Mouse (Mus musculus) CH12.LX (cell line): ENCODE data around the gene A430033K04Rik. TPM values are rescaled to one million over a fixed set of nuclear protein-coding genes. Genes with fewer than 3 reads are reported as not detected.

Experiments
- DNase-seq: peaks from one replicate; pipeline ENCODE4 v3.0.0-alpha.2; 2013; ENCODE audit errors: extremely low read depth
- H3K27ac ChIP-seq: 2 replicates; pipeline ENCODE4 v1.5.1; 2012; ENCODE audit warnings: low read depth, mild to moderate bottlenecking, control low read depth, moderate library complexity; ENCODE audit not compliant: insufficient read depth
- H3K27me3 ChIP-seq: replicated peaks from 2 replicates; pipeline ENCODE3; 2012; ENCODE audit warnings: inconsistent platforms
- H3K36me3 ChIP-seq, 2 experiments: replicated peaks in 1 of 2; 2 replicates each; pipeline versions ENCODE3 to v1.6.1; 2012; ENCODE audit warnings: inconsistent platforms in 1 of 2, low read length in 1 of 2, mild to moderate bottlenecking in 1 of 2, mixed read lengths in 1 of 2, moderate library complexity in 1 of 2; ENCODE audit not compliant: control insufficient read depth in 1 of 2, insufficient read depth in 1 of 2
- H3K4me1 ChIP-seq, 2 experiments: 2 replicates each; pipeline ENCODE4 v1.6.1; 2012; ENCODE audit warnings: inconsistent platforms in 1 of 2, moderate library complexity in 1 of 2; ENCODE audit not compliant: insufficient read depth in 2 of 2, control insufficient read depth in 1 of 2
- H3K4me2 ChIP-seq: 2 replicates; pipeline ENCODE4 v1.6.1; 2012; ENCODE audit warnings: low read depth, mild to moderate bottlenecking, control low read depth; ENCODE audit not compliant: poor library complexity, insufficient read depth, severe bottlenecking
- H3K4me3 ChIP-seq, 3 experiments: fragments of 150-350 bp in 1 of 3; sonication (generic) in 1 of 3; replicated peaks in 1 of 3; 2 replicates each; pipeline versions ENCODE3 to v1.5.1; 2011 to 2012; ENCODE audit warnings: low read depth in 2 of 3, low read length in 2 of 3, mild to moderate bottlenecking in 2 of 3, moderate library complexity in 2 of 3, control low read depth in 1 of 3, improper control_type of control experiment in 1 of 3, inconsistent platforms in 1 of 3, mixed read lengths in 1 of 3; ENCODE audit not compliant: poor library complexity in 1 of 3
- H3K79me2 ChIP-seq: replicated peaks from 2 replicates; pipeline ENCODE4 v1.6.1; 2012; ENCODE audit warnings: mild to moderate bottlenecking, moderate library complexity; ENCODE audit not compliant: control insufficient read depth, poor library complexity, insufficient read depth, severe bottlenecking; ENCODE audit errors: extremely low read depth
- H3K9ac ChIP-seq: 2 replicates; pipeline ENCODE4 v1.6.1; 2012; ENCODE audit warnings: low read depth, mild to moderate bottlenecking, control low read depth, moderate library complexity; ENCODE audit not compliant: insufficient read depth
- H3K9me3 ChIP-seq: replicated peaks from 2 replicates; pipeline ENCODE3; 2012; ENCODE audit warnings: low read length, inconsistent platforms, mixed read lengths
- CHD1 ChIP-seq: IDR thresholded peaks from 2 replicates; pipeline ENCODE4 v1.6.1; 2012; ENCODE audit warnings: low read depth, low read length, improper control_type of control experiment, inconsistent platforms
- CTCF ChIP-seq, 2 experiments: IDR thresholded peaks in 1 of 2; conservative IDR thresholded peaks in 1 of 2; 2 replicates each; pipeline ENCODE4 v1.5.1; 2011 to 2012; ENCODE audit warnings: low read depth in 2 of 2, low read length in 2 of 2, improper control_type of control experiment in 1 of 2, inconsistent platforms in 1 of 2, mild to moderate bottlenecking in 1 of 2, moderate library complexity in 1 of 2
- ELF1 ChIP-seq: IDR thresholded peaks from 2 replicates; pipeline ENCODE4 v1.6.1; 2014; ENCODE audit warnings: low read depth, mild to moderate bottlenecking, inconsistent platforms, low read length, improper control_type of control experiment
- ETS1 ChIP-seq: conservative IDR thresholded peaks from 2 replicates; pipeline ENCODE4 v1.6.1; 2012; ENCODE audit warnings: low read depth, mild to moderate bottlenecking, inconsistent platforms, low read length, improper control_type of control experiment, moderate library complexity
- IRF4 ChIP-seq: IDR thresholded peaks from 2 replicates; pipeline ENCODE4 v1.6.1; 2014; ENCODE audit warnings: low read depth, mild to moderate bottlenecking, inconsistent platforms, low read length, improper control_type of control experiment
- JUN ChIP-seq: IDR thresholded peaks from 2 replicates; pipeline ENCODE4 v1.6.1; 2011; ENCODE audit warnings: low read depth, mild to moderate bottlenecking, low read length, improper control_type of control experiment, moderate library complexity; ENCODE audit not compliant: insufficient read depth
- JUND ChIP-seq: conservative IDR thresholded peaks from 2 replicates; pipeline ENCODE4 v1.6.1; 2011; ENCODE audit warnings: low read depth, low read length, improper control_type of control experiment
- MAFK ChIP-seq: IDR thresholded peaks from 2 replicates; pipeline ENCODE4 v1.6.1; 2011; ENCODE audit warnings: low read length, improper control_type of control experiment; ENCODE audit not compliant: insufficient replicate concordance
- MAX ChIP-seq: IDR thresholded peaks from 2 replicates; pipeline ENCODE4 v1.6.1; 2011; ENCODE audit warnings: low read length, improper control_type of control experiment
- MAZ ChIP-seq: IDR thresholded peaks from 2 replicates; pipeline ENCODE4 v1.6.1; 2012; ENCODE audit warnings: low read depth, mild to moderate bottlenecking, inconsistent platforms, low read length, improper control_type of control experiment, moderate library complexity
- MXI1 ChIP-seq: IDR thresholded peaks from 2 replicates; pipeline ENCODE4 v1.6.1; 2011; ENCODE audit warnings: mild to moderate bottlenecking, low read depth, low read length, improper control_type of control experiment
- MYC ChIP-seq: IDR thresholded peaks from 2 replicates; pipeline ENCODE4 v1.6.1; 2011; ENCODE audit warnings: low read depth, mild to moderate bottlenecking, improper control_type of control experiment, low read length
- NELFE ChIP-seq: IDR thresholded peaks from 2 replicates; pipeline ENCODE4 v1.6.1; 2011; ENCODE audit warnings: low read depth, low read length, improper control_type of control experiment
- NRF1 ChIP-seq: IDR thresholded peaks from 2 replicates; pipeline ENCODE4 v1.6.1; 2014; ENCODE audit warnings: low read depth, mild to moderate bottlenecking, inconsistent platforms, low read length, improper control_type of control experiment, moderate library complexity
- PAX5 ChIP-seq: IDR thresholded peaks from 2 replicates; pipeline ENCODE4 v1.6.1; 2012; ENCODE audit warnings: low read length, inconsistent platforms, mixed read lengths
- RAD21 ChIP-seq: IDR thresholded peaks from 2 replicates; pipeline ENCODE4 v1.6.1; 2011; ENCODE audit warnings: low read depth, mild to moderate bottlenecking, low read length, improper control_type of control experiment, moderate library complexity
- RCOR1 ChIP-seq: conservative IDR thresholded peaks from 2 replicates; pipeline ENCODE4 v1.6.1; 2012; ENCODE audit warnings: low read depth, mild to moderate bottlenecking, inconsistent platforms, low read length, improper control_type of control experiment
- SIN3A ChIP-seq: IDR thresholded peaks from 2 replicates; pipeline ENCODE4 v1.6.1; 2012; ENCODE audit warnings: low read length, improper control_type of control experiment, inconsistent platforms
- SMC3 ChIP-seq: IDR thresholded peaks from 2 replicates; pipeline ENCODE4 v1.6.1; 2011; ENCODE audit warnings: low read depth, low read length, improper control_type of control experiment
- TBP ChIP-seq: conservative IDR thresholded peaks from 2 replicates; pipeline ENCODE4 v1.6.1; 2011; ENCODE audit warnings: low read depth, low read length, improper control_type of control experiment
- USF1 ChIP-seq: IDR thresholded peaks from 2 replicates; pipeline ENCODE4 v1.6.1; 2014; ENCODE audit warnings: low read depth, mild to moderate bottlenecking, inconsistent platforms, low read length, improper control_type of control experiment
- USF2 ChIP-seq: conservative IDR thresholded peaks from 2 replicates; pipeline ENCODE4 v1.6.1; 2011; ENCODE audit warnings: low read depth, low read length, improper control_type of control experiment
- ZC3H11A ChIP-seq: IDR thresholded peaks from 2 replicates; pipeline ENCODE4 v1.6.1; 2012; ENCODE audit warnings: low read depth, mild to moderate bottlenecking, inconsistent platforms, low read length, improper control_type of control experiment
- ZKSCAN1 ChIP-seq: IDR thresholded peaks from 2 replicates; pipeline ENCODE4 v1.6.1; 2012; ENCODE audit warnings: low read depth, inconsistent platforms, low read length, improper control_type of control experiment, borderline replicate concordance
- ZNF384 ChIP-seq: IDR thresholded peaks from 2 replicates; pipeline ENCODE4 v1.6.1; 2012; ENCODE audit warnings: low read depth, low read length, improper control_type of control experiment, inconsistent platforms
- dilution Hi-C: fragments of 300-500 bp; cut with MboI; formaldehyde crosslinking; loops from 2 replicates; pipeline ENCODE4 v1.14.3; 2020; ENCODE audit warnings: low sequenced_read_pairs; ENCODE audit not compliant: extremely low pct_unique_long_range_greater_than_20kb, extremely low pct_ligation_motif_present
- in situ Hi-C: fragments of 300-500 bp; cut with MboI; formaldehyde crosslinking; loops from 3 replicates; pipeline ENCODE4 v1.14.3; 2019; ENCODE audit warnings: low sequenced_read_pairs, low pct_ligation_motif_present, low pct_unique_long_range_greater_than_20kb, mixed read lengths
- polyA plus RNA-seq: library from polyadenylated mRNA; unstranded; fragments of >175 nt; gene quantifications from 2 replicates; pipeline ENCODE4 v1.2.1, GENCODE M21; 2012; ENCODE audit warnings: low read depth; ENCODE audit not compliant: insufficient read length
- total RNA-seq, 2 experiments: library from RNA; depleted of rRNA; stranded (reverse); fragments of 300-350 nt in 1 of 2; fragments of >200 nt in 1 of 2; gene quantifications; 2 replicates each; pipeline ENCODE4 v1.2.3; 2012 to 2014

Gene A430033K04Rik
- total and polyA plus RNA-seq, 3 experiments = 4.2 to 6.8 (median 6.1) TPM

DNA sequence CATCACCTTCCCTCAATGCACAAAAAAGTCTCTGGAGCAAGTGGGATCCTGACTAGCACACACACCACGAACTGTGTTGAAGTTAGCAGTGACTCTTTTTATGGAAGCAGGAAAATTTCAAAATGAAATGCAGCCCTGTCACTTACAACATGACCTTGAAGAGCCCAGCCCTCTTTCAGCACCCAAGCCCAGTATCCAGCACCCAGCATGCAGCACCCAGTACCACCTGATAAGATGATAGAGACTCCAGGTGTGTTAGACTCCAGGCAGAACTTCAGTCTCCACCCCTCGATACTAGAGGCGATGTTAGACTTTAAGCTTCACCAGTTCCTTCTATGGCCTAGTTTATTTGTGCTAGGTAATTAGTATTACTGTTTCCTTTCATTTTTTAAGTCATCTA lies 19.1 kb downstream of the A430033K04Rik start:
- Histone ChIP-seq H3K4me3 (no peak overlapping the region), H3K36me3 (peaks cover 28 to 74% of the 10 kb centered on the region in 2 experiments), H3K4me1 (no peaks in the 10 kb centered on the region), H3K4me2 (no peak overlapping the region), H3K27me3 (no peaks in the 10 kb centered on the region), H3K27ac (no peak overlapping the region), H3K9ac (no peak overlapping the region), H3K79me2 (no peaks in the 10 kb centered on the region), H3K9me3 (peaks cover 2% of the 10 kb centered on the region)
- dilution Hi-C loops = no loop called here
- in situ Hi-C loops = no loop called here
- TF ChIP-seq ZNF384 (no peak), NRF1 (no peak), NELFE (no peak), MXI1 (no peak), TBP (no peak), ZC3H11A (no peak), CTCF (conservative IDR thresholded peaks at IDR 0.05 in 1 of 2, IDR thresholded peaks at IDR 0.05 in 1 of 2; ENCODE audit: low read depth in 2 of 2, low read length in 2 of 2) (no peak), CHD1 (no peak), ZKSCAN1 (no peak), USF1 (no peak)
- DNase-seq = no peak

DNA sequence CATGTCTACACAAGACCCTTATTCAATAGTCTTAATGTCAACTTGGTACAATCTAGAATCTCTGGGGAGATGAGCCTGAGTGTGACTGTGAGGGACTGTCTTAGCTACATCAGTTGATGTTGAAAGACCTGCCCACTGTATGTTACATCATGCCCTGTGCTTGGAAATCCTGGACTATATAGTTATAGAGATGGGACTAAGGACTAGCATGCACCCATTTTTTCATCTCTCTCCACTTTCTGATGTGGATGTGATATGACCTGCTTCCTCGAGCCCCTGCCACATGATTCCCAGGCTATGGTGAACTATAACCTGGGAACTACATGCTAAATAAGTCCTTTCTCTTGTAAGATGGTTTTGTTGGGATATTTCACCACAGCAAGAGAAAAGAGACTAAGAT lies 30.3 kb downstream of the A430033K04Rik start:
- Histone ChIP-seq H3K9ac (no peak overlapping the region), H3K9me3 (no peaks in the 10 kb centered on the region), H3K36me3 (peaks cover 13 to 39% of the 10 kb centered on the region in 2 experiments)
- in situ Hi-C loops = loop anchor here (25.0 kb wide), 1 partner anchor 416 kb away; the partner anchor contains the start of gene Nxpe5
- TF ChIP-seq JUND = no peak
- TF ChIP-seq PAX5 = no peak
- TF ChIP-seq SIN3A = no peak
- TF ChIP-seq, all 38 proteins: peak for 0
- H3K4me3 ChIP-seq = no peak overlapping the region
- no peak overlapping the region for H3K4me2 ChIP-seq
- no peaks in the 10 kb centered on the region for H3K27me3 ChIP-seq
- no peak for DNase-seq
- no peak overlapping the region for H3K27ac ChIP-seq
- no peaks in the 10 kb centered on the region for H3K4me1 ChIP-seq
- dilution Hi-C loops = no loop called here
- H3K79me2 ChIP-seq = no peaks in the 10 kb centered on the region

- in situ Hi-C loops = loop anchor here (25.0 kb wide), 1 partner anchor 419 kb away; the partner anchor contains the start of gene Nxpe5
- DNase-seq = peak; percentile 55
- no peak for TF ChIP-seq MAZ
- peak; percentile 37; the same call in 1 of the 2 replicates for TF ChIP-seq ZC3H11A
- peak; percentile 79 for TF ChIP-seq SMC3
- TF ChIP-seq ZNF384 = no peak
- no peak for TF ChIP-seq NELFE
- TF ChIP-seq TBP = no peak
- no peak for TF ChIP-seq MAFK
- TF ChIP-seq RAD21 = peak; percentile 92
- TF ChIP-seq ELF1 = no peak
- TF ChIP-seq MAX = no peak
- TF ChIP-seq USF2 = no peak
- TF ChIP-seq JUN = no peak
- no peak for TF ChIP-seq ETS1
- TF ChIP-seq IRF4 = no peak
- peak; percentile 55 to 92 for TF ChIP-seq CTCF (conservative IDR thresholded peaks at IDR 0.05 in 1 of 2, IDR thresholded peaks at IDR 0.05 in 1 of 2; ENCODE audit: low read depth in 2 of 2, low read length in 2 of 2)
- TF ChIP-seq MYC = no peak
- no peak for TF ChIP-seq RCOR1
- no peak for TF ChIP-seq USF1
Measured at GRCm38 (mm10) chr5:138656477-138657156, 34.0 kb downstream of the A430033K04Rik start.

More at GRCm38 (mm10) chr5:138656477-138657156, 34.0 kb downstream of the A430033K04Rik start:
- H3K4me1 ChIP-seq = no peaks in the 10 kb centered on the region
- no peak overlapping the region for H3K9ac ChIP-seq
- no peaks in the 10 kb centered on the region for H3K9me3 ChIP-seq
- no peak overlapping the region for H3K4me2 ChIP-seq
- no peaks in the 10 kb centered on the region for H3K27me3 ChIP-seq
- dilution Hi-C loops = no loop called here
- H3K4me3 ChIP-seq = no peak overlapping the region
- H3K36me3 ChIP-seq = peaks cover 0 to 16% of the 10 kb centered on the region in 2 experiments
- H3K27ac ChIP-seq = no peak overlapping the region
- H3K79me2 ChIP-seq = no peaks in the 10 kb centered on the region
